ENCODE assay signal across 8 mouse cellular contexts in the genomic region with DNA sequence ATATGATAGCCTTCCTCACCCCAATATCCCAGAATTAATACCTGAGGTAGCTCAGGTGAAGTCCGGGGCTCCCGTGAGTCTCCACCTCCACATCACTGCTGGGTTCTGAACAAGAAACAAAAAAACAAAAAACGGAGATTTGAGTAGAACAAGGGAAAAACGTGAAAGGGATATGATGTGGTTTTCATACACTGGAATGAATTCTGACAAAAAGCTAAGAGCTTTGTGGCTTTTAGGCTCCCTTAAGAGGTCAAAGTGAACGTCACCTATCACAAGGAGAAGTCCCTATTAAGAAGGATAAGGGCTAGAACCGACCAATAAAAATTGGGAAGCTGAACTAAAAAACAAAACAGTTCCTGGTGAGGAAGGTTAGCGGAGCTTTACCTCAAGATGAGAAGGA. TPM values are rescaled to one million over a fixed set of nuclear protein-coding genes. Genes with fewer than 3 reads are reported as not detected.
A peak's percentile ranks its signal among the peaks of the same experiment; 100 is the strongest.
DNase-seq lines count a peak whose midpoint lies in the region; ATAC-seq lines count a peak whose summit lies in the region.

No protein-coding gene starts in this region.

- intact Hi-C loops in left cerebral cortex, postnatal 4 days (cut with DNase I) = no loop called here

- ATAC-seq in kidney, embryonic 16.5 days (ENCODE audit: low FRiP score, low TSS enrichment) = no peak
- ATAC-seq in hindbrain, embryonic 14.5 days (ENCODE audit: low FRiP score) = no peak
- ATAC-seq in midbrain, embryonic 14.5 days (ENCODE audit: low FRiP score, low TSS enrichment) = no peak

- H3K4me3 ChIP-seq in kidney, embryonic 16.5 days (ENCODE audit: low read length) = peak overlapping the region; percentile 91
- peak overlapping the region; percentile 72 for H3K4me3 ChIP-seq in brown adipose tissue, adult 24 weeks (ENCODE audit: insufficient read depth, low read depth, low read length)
- peak overlapping the region; percentile 82 for H3K4me3 ChIP-seq in hindbrain, embryonic 14.5 days (replicated peaks; ENCODE audit: low read length)
- H3K4me3 ChIP-seq in midbrain, embryonic 14.5 days (replicated peaks; ENCODE audit: low read depth, low read length) = peak overlapping the region; percentile 73

- DNase-seq in kidney, adult 11 months = no peak
- no peak for DNase-seq in hindbrain, embryonic 14.5 days (ENCODE audit: low spot score)
- no peak for DNase-seq in midbrain, embryonic 14.5 days
- DNase-seq in cerebellum, adult 11-12 months = no peak
- no peak for DNase-seq in left cerebral cortex, postnatal 4 days
- no peak for DNase-seq in urinary bladder, adult 2 months (ENCODE audit: low spot score)

- H3K27me3 ChIP-seq in kidney, embryonic 16.5 days (ENCODE audit: insufficient read depth, low read length) = no peaks in the 10 kb centered on the region
- no peaks in the 10 kb centered on the region for H3K27me3 ChIP-seq in hindbrain, embryonic 14.5 days (ENCODE audit: control insufficient read depth, insufficient read depth, low read length)
- no peaks in the 10 kb centered on the region for H3K27me3 ChIP-seq in midbrain, embryonic 14.5 days (ENCODE audit: control insufficient read depth, insufficient read depth, low read length)

- H3K4me1 ChIP-seq in kidney, embryonic 16.5 days (ENCODE audit: insufficient read depth, low read length) = peaks cover 6% of the 10 kb centered on the region
- H3K4me1 ChIP-seq in brown adipose tissue, adult 24 weeks (ENCODE audit: control insufficient read depth, insufficient read depth, insufficient read length, low read length) = no peaks in the 10 kb centered on the region
- peaks cover 17% of the 10 kb centered on the region for H3K4me1 ChIP-seq in hindbrain, embryonic 14.5 days (replicated peaks; ENCODE audit: control insufficient read depth, insufficient read depth, low read length)
- H3K4me1 ChIP-seq in midbrain, embryonic 14.5 days (ENCODE audit: control insufficient read depth, insufficient read depth, low read length) = peaks cover 8% of the 10 kb centered on the region

- no peaks in the 10 kb centered on the region for H3K9me3 ChIP-seq in kidney, embryonic 16.5 days (ENCODE audit: low read length)
- H3K9me3 ChIP-seq in hindbrain, embryonic 14.5 days (ENCODE audit: control insufficient read depth, low read length) = no peaks in the 10 kb centered on the region
- no peaks in the 10 kb centered on the region for H3K9me3 ChIP-seq in midbrain, embryonic 14.5 days (ENCODE audit: control insufficient read depth, low read length)

- H3K27ac ChIP-seq in kidney, embryonic 16.5 days (ENCODE audit: low read length) = peak overlapping the region; percentile 95
- H3K27ac ChIP-seq in brown adipose tissue, adult 24 weeks (replicated peaks; ENCODE audit: low read depth, low read length) = peak overlapping the region; percentile 87
- peak overlapping the region; percentile 98 for H3K27ac ChIP-seq in hindbrain, embryonic 14.5 days
- peak overlapping the region; percentile 97 for H3K27ac ChIP-seq in midbrain, embryonic 14.5 days (replicated peaks; ENCODE audit: low read depth, low read length)

- WGBS in kidney, embryonic 16.5 days = 19% methylated on average over 7 of the region's 7 CpGs
- WGBS in hindbrain, embryonic 14.5 days = 30% methylated on average over 7 of the region's 7 CpGs
- 25% methylated on average over 7 of the region's 7 CpGs for WGBS in midbrain, embryonic 14.5 days

- peaks cover 37% of the 10 kb centered on the region for H3K36me3 ChIP-seq in kidney, embryonic 16.5 days (ENCODE audit: insufficient read depth, low read length)
- H3K36me3 ChIP-seq in hindbrain, embryonic 14.5 days (replicated peaks; ENCODE audit: control insufficient read depth, insufficient read depth) = peaks cover 37% of the 10 kb centered on the region
- peaks cover 38% of the 10 kb centered on the region for H3K36me3 ChIP-seq in midbrain, embryonic 14.5 days (ENCODE audit: control insufficient read depth, insufficient read depth, low read length)

- H3K9ac ChIP-seq in kidney, embryonic 16.5 days (replicated peaks; ENCODE audit: low read length) = peak overlapping the region; percentile 76
- H3K9ac ChIP-seq in hindbrain, embryonic 14.5 days = peak overlapping the region; percentile 94
- peak overlapping the region; percentile 72 for H3K9ac ChIP-seq in midbrain, embryonic 14.5 days (replicated peaks; ENCODE audit: low read length)

- peak overlapping the region; percentile 63 for H3K4me2 ChIP-seq in kidney, embryonic 16.5 days (replicated peaks; ENCODE audit: low read depth, low read length)
- peak overlapping the region; percentile 82 for H3K4me2 ChIP-seq in hindbrain, embryonic 14.5 days (replicated peaks)
- peak overlapping the region; percentile 83 for H3K4me2 ChIP-seq in midbrain, embryonic 14.5 days (ENCODE audit: low read length)

RNA-seq across cellular contexts. Expression of a gene that starts 0.8 kb away (rescaled TPM):
- 16.2 and 16.6 TPM in 2 replicates for polyA plus RNA-seq in kidney, embryonic 16.5 days (2015; fragmentation: Nextera tagmentation; extraction: Ambion mirVana)
- polyA plus RNA-seq in brown adipose tissue, adult 24 weeks (2012; ENCODE audit: insufficient read depth, insufficient read length, missing spikeins) = 4.7 TPM in 2 replicates
- 14.5 and 16.3 TPM in 2 replicates for polyA plus RNA-seq in hindbrain, embryonic 14.5 days (2014; fragmentation: Nextera tagmentation; extraction: Ambion mirVana)
- 17.6 and 19.6 TPM in 2 replicates for polyA plus RNA-seq in midbrain, embryonic 14.5 days (2014; fragmentation: Nextera tagmentation; extraction: Ambion mirVana)
- 10 to 100 TPM; 14.0 to 15.2 TPM for total RNA-seq in left cerebral cortex, postnatal 4 days (2021)
- 12.5 TPM in 2 replicates for polyA plus RNA-seq in urinary bladder, adult 2 months (2012; rRNA removed)

RNA-seq across cellular contexts. Expression of a gene that starts 2.3 kb away (rescaled TPM):
- polyA plus RNA-seq in kidney, embryonic 16.5 days (2015; fragmentation: Nextera tagmentation; extraction: Ambion mirVana) = 3,659 and 3,733 TPM in 2 replicates
- 1,628 and 2,018 TPM in 2 replicates for polyA plus RNA-seq in brown adipose tissue, adult 24 weeks (2012; ENCODE audit: insufficient read depth, insufficient read length, missing spikeins)
- 2,254 and 2,846 TPM in 2 replicates for polyA plus RNA-seq in hindbrain, embryonic 14.5 days (2014; fragmentation: Nextera tagmentation; extraction: Ambion mirVana)
- polyA plus RNA-seq in midbrain, embryonic 14.5 days (2014; fragmentation: Nextera tagmentation; extraction: Ambion mirVana) = 2,375 and 2,760 TPM in 2 replicates
- total RNA-seq in left cerebral cortex, postnatal 4 days (2021) = 1,000 to 10,000 TPM; 2,825 to 2,926 TPM
- polyA plus RNA-seq in urinary bladder, adult 2 months (2012; rRNA removed) = 2,645 and 3,313 TPM in 2 replicates

RNA-seq across cellular contexts. Expression of a gene that starts 19.0 kb away (rescaled TPM):
- polyA plus RNA-seq in kidney, embryonic 16.5 days (2015; fragmentation: Nextera tagmentation; extraction: Ambion mirVana) = 200 and 203 TPM in 2 replicates
- polyA plus RNA-seq in brown adipose tissue, adult 24 weeks (2012; ENCODE audit: insufficient read depth, insufficient read length, missing spikeins) = 36.0 and 56.8 TPM in 2 replicates
- polyA plus RNA-seq in hindbrain, embryonic 14.5 days (2014; fragmentation: Nextera tagmentation; extraction: Ambion mirVana) = 129 and 149 TPM in 2 replicates
- polyA plus RNA-seq in midbrain, embryonic 14.5 days (2014; fragmentation: Nextera tagmentation; extraction: Ambion mirVana) = 122 and 142 TPM in 2 replicates
- 100 to 1,000 TPM; 111 TPM for total RNA-seq in left cerebral cortex, postnatal 4 days (2021)
- polyA plus RNA-seq in urinary bladder, adult 2 months (2012; rRNA removed) = 74.1 and 75.9 TPM in 2 replicates

RNA-seq across cellular contexts. Expression of a gene that starts 21.1 kb away (rescaled TPM):
- 23.2 and 24.2 TPM in 2 replicates for polyA plus RNA-seq in kidney, embryonic 16.5 days (2015; fragmentation: Nextera tagmentation; extraction: Ambion mirVana)
- 31.6 and 35.5 TPM in 2 replicates for polyA plus RNA-seq in brown adipose tissue, adult 24 weeks (2012; ENCODE audit: insufficient read depth, insufficient read length, missing spikeins)
- 13.7 and 14.5 TPM in 2 replicates for polyA plus RNA-seq in hindbrain, embryonic 14.5 days (2014; fragmentation: Nextera tagmentation; extraction: Ambion mirVana)
- polyA plus RNA-seq in midbrain, embryonic 14.5 days (2014; fragmentation: Nextera tagmentation; extraction: Ambion mirVana) = 6.0 and 10.9 TPM in 2 replicates
- total RNA-seq in left cerebral cortex, postnatal 4 days (2021) = 10 to 100 TPM; 13.7 to 16.3 TPM
- 56.9 and 61.6 TPM in 2 replicates for polyA plus RNA-seq in urinary bladder, adult 2 months (2012; rRNA removed)

RNA-seq across cellular contexts. Expression of a gene that starts 42.7 kb away (rescaled TPM):
- polyA plus RNA-seq in kidney, embryonic 16.5 days (2015; fragmentation: Nextera tagmentation; extraction: Ambion mirVana) = 11.5 and 12.8 TPM in 2 replicates
- 1.3 and 2.0 TPM in 2 replicates for polyA plus RNA-seq in brown adipose tissue, adult 24 weeks (2012; ENCODE audit: insufficient read depth, insufficient read length, missing spikeins)
- polyA plus RNA-seq in hindbrain, embryonic 14.5 days (2014; fragmentation: Nextera tagmentation; extraction: Ambion mirVana) = 1.5 and 1.8 TPM in 2 replicates
- polyA plus RNA-seq in midbrain, embryonic 14.5 days (2014; fragmentation: Nextera tagmentation; extraction: Ambion mirVana) = 0.26 and 0.47 TPM in 2 replicates
- under 1 TPM; 0.62 to 0.66 TPM for total RNA-seq in left cerebral cortex, postnatal 4 days (2021)
- polyA plus RNA-seq in urinary bladder, adult 2 months (2012; rRNA removed) = 25.1 and 27.0 TPM in 2 replicates
